ENCODE assay signal across 8 mouse cellular contexts in the genomic region with DNA sequence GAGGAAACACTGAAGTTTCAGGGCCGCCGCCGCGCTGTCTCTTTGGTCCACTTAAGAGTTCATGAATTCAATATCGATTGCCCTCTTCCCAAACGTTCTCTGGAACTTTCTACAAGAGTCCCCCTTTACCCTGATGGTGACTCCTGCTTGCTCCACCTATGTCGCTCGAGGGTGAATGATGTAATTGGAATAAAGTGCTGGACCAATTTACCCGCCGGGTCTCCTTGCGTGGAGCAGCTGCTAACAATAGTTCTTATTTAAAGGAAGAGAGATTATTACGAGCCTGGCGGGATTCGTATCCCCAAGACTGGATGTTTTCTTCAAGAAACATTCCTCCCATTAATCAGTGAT. TPM values are rescaled to one million over a fixed set of nuclear protein-coding genes. Genes with fewer than 3 reads are reported as not detected.
DNase-seq lines count a peak whose midpoint lies in the region; ATAC-seq lines count a peak whose summit lies in the region.

A gene (minus strand): TSS at position 135 of the 351 bp plus-strand sequence.

- peak; percentile 46 for ATAC-seq in lung, embryonic 16.5 days (ENCODE audit: low read depth)
- ATAC-seq in embryonic facial prominence, embryonic 14.5 days (ENCODE audit: low read depth) = peak; percentile 8
- ATAC-seq in heart, embryonic 16.5 days (replicated peaks; ENCODE audit: extremely low read depth, insufficient read depth, low FRiP score) = peak; percentile 20
- ATAC-seq in neural tube, embryonic 14.5 days (ENCODE audit: low read depth) = peak; percentile 44

- no peak for DNase-seq in lung, postnatal 36 days
- DNase-seq in embryonic facial prominence, embryonic 14.5 days (ENCODE audit: low spot score) = no peak
- no peak for DNase-seq in left cerebral cortex, postnatal 4 days
- no peak for DNase-seq in frontal cortex, postnatal 25 days (ENCODE audit: low spot score in 2 of 2)
- no peak for DNase-seq in frontal cortex, postnatal 36 days (ENCODE audit: low spot score in 2 of 2)

- H3K27me3 ChIP-seq in lung, embryonic 16.5 days (ENCODE audit: control insufficient read depth, insufficient read depth, low read depth, low read length) = no peaks in the 10 kb centered on the region
- no peaks in the 10 kb centered on the region for H3K27me3 ChIP-seq in embryonic facial prominence, embryonic 14.5 days (replicated peaks; ENCODE audit: control insufficient read depth, insufficient read depth, low read length)
- H3K27me3 ChIP-seq in heart, embryonic 16.5 days (ENCODE audit: control insufficient read depth, insufficient read depth, low read length) = no peaks in the 10 kb centered on the region
- no peaks in the 10 kb centered on the region for H3K27me3 ChIP-seq in neural tube, embryonic 14.5 days (ENCODE audit: control insufficient read depth, insufficient read depth, low read length)

- H3K9me3 ChIP-seq in lung, embryonic 16.5 days (ENCODE audit: control insufficient read depth, low read length) = no peaks in the 10 kb centered on the region
- H3K9me3 ChIP-seq in embryonic facial prominence, embryonic 14.5 days (ENCODE audit: control insufficient read depth, low read length) = no peaks in the 10 kb centered on the region
- no peaks in the 10 kb centered on the region for H3K9me3 ChIP-seq in heart, embryonic 16.5 days (replicated peaks; ENCODE audit: control insufficient read depth, low read length)
- H3K9me3 ChIP-seq in neural tube, embryonic 14.5 days (ENCODE audit: control insufficient read depth, low read length) = no peaks in the 10 kb centered on the region

- peak within 1 kb of the TSS; percentile 71 for H3K4me2 ChIP-seq in lung, embryonic 16.5 days (ENCODE audit: low read depth, low read length)
- peak within 1 kb of the TSS; percentile 74 for H3K4me2 ChIP-seq in embryonic facial prominence, embryonic 14.5 days (ENCODE audit: low read depth, low read length)
- peak within 1 kb of the TSS; percentile 76 for H3K4me2 ChIP-seq in heart, embryonic 16.5 days (ENCODE audit: low read depth, low read length)
- H3K4me2 ChIP-seq in neural tube, embryonic 14.5 days (ENCODE audit: low read depth, low read length) = peak within 1 kb of the TSS; percentile 76

- peak within 1 kb of the TSS; percentile 100 for H3K9ac ChIP-seq in lung, embryonic 16.5 days (ENCODE audit: low read length)
- H3K9ac ChIP-seq in embryonic facial prominence, embryonic 14.5 days (ENCODE audit: low read depth, low read length) = peak within 1 kb of the TSS; percentile 97
- H3K9ac ChIP-seq in heart, embryonic 16.5 days (ENCODE audit: low read length) = peak within 1 kb of the TSS; percentile 99
- peak within 1 kb of the TSS; percentile 65 for H3K9ac ChIP-seq in neural tube, embryonic 14.5 days (replicated peaks; ENCODE audit: low read depth, low read length)

- no peaks in the 10 kb centered on the region; the same call in 1 of the 2 replicates for H3K36me3 ChIP-seq in lung, embryonic 16.5 days (ENCODE audit: control insufficient read depth, insufficient read depth, low read length)
- H3K36me3 ChIP-seq in embryonic facial prominence, embryonic 14.5 days (ENCODE audit: control insufficient read depth, insufficient read depth, low read length) = no peaks in the 10 kb centered on the region
- H3K36me3 ChIP-seq in heart, embryonic 16.5 days (ENCODE audit: control insufficient read depth, insufficient read depth) = no peaks in the 10 kb centered on the region
- H3K36me3 ChIP-seq in neural tube, embryonic 14.5 days (ENCODE audit: control insufficient read depth, insufficient read depth, low read length) = no peaks in the 10 kb centered on the region

- H3K4me3 ChIP-seq in lung, embryonic 16.5 days (ENCODE audit: low read length) = peak within 1 kb of the TSS; percentile 91
- peak within 1 kb of the TSS; percentile 96 for H3K4me3 ChIP-seq in embryonic facial prominence, embryonic 14.5 days (ENCODE audit: low read depth, low read length)
- H3K4me3 ChIP-seq in heart, embryonic 16.5 days (ENCODE audit: low read length) = peak within 1 kb of the TSS; percentile 88
- peak within 1 kb of the TSS; percentile 84 for H3K4me3 ChIP-seq in neural tube, embryonic 14.5 days (ENCODE audit: low read depth, low read length)

- 2% methylated on average over 14 of the region's 14 CpGs for WGBS in lung, embryonic 16.5 days
- 3% methylated on average over 14 of the region's 14 CpGs for WGBS in embryonic facial prominence, embryonic 14.5 days
- 2% methylated on average over 14 of the region's 14 CpGs for WGBS in heart, embryonic 16.5 days
- 10% methylated on average over 14 of the region's 14 CpGs for WGBS in neural tube, embryonic 14.5 days

- intact Hi-C loops in left cerebral cortex, postnatal 4 days (cut with DNase I) = loop anchor here (10.0 kb wide), 1 partner anchor 182 kb away; a partner anchor contains a TSS

- peak within 1 kb of the TSS; percentile 100 for H3K27ac ChIP-seq in lung, embryonic 16.5 days (ENCODE audit: low read length)
- peak within 1 kb of the TSS; percentile 100 for H3K27ac ChIP-seq in embryonic facial prominence, embryonic 14.5 days (replicated peaks; ENCODE audit: low read depth, low read length)
- H3K27ac ChIP-seq in heart, embryonic 16.5 days (ENCODE audit: low read length) = peak within 1 kb of the TSS; percentile 100
- H3K27ac ChIP-seq in neural tube, embryonic 14.5 days (ENCODE audit: low read depth, low read length) = peak within 1 kb of the TSS; percentile 95

- peaks cover 35% of the 10 kb centered on the region for H3K4me1 ChIP-seq in lung, embryonic 16.5 days (replicated peaks; ENCODE audit: control insufficient read depth, insufficient read depth, low read length)
- peaks cover 32% of the 10 kb centered on the region for H3K4me1 ChIP-seq in embryonic facial prominence, embryonic 14.5 days (ENCODE audit: control insufficient read depth, insufficient read depth, low read length)
- H3K4me1 ChIP-seq in heart, embryonic 16.5 days (ENCODE audit: control insufficient read depth, insufficient read depth, low read length) = peaks cover 37% of the 10 kb centered on the region
- peaks cover 8% of the 10 kb centered on the region; the same call in 1 of the 2 replicates for H3K4me1 ChIP-seq in neural tube, embryonic 14.5 days (ENCODE audit: control insufficient read depth, insufficient read depth, low read length)

RNA-seq across cellular contexts. Expression of the gene that starts here (rescaled TPM):
- polyA plus RNA-seq in lung, embryonic 16.5 days (2015; fragmentation: Nextera tagmentation; extraction: Ambion mirVana) = 738 and 739 TPM in 2 replicates
- 690 and 724 TPM in 2 replicates for polyA plus RNA-seq in embryonic facial prominence, embryonic 14.5 days (2014; fragmentation: Nextera tagmentation; extraction: Ambion mirVana)
- polyA plus RNA-seq in heart, embryonic 16.5 days (2015; fragmentation: Nextera tagmentation; extraction: Ambion mirVana) = 666 and 686 TPM in 2 replicates
- total RNA-seq in left cerebral cortex, postnatal 4 days (2021) = 10 to 100 TPM; 43.7 to 53.6 TPM
- 63.7 and 118 TPM in 2 replicates for polyA plus RNA-seq in neural tube, embryonic 14.5 days (2014; fragmentation: Nextera tagmentation; extraction: Ambion mirVana)
